ENCODE assay signal across 8 mouse cellular contexts in the genomic region with DNA sequence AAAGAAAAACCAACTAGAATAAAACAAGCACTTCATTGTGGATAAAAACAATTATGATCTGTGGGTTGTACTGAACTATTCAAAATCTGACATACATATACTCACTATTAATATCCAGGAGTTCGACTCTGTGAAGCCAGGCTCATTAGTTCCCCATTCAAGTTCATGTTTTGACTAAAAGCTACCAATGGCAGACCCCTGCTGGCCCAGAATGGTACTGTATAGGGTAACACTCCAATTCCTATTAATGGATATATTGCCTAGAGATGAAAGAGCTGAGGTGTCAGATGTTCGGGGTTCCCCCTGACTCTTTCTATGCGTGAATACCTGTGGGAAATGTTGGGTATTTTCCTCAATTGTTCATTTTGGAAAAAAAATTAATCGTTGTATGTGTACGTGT.
DNase-seq lines count a peak whose midpoint lies in the region; ATAC-seq and TF ChIP-seq lines count a peak whose summit lies in the region.

No protein-coding gene starts in this region.

- no peaks in the 10 kb centered on the region for H3K79me2 ChIP-seq in CH12.LX (replicated peaks; ENCODE audit: control insufficient read depth, extremely low read depth, insufficient read depth, poor library complexity, severe bottlenecking)

- no peak for TF ChIP-seq EP300 in CH12.LX (IDR thresholded peaks at IDR 0.05; ENCODE audit: low read length)
- TF ChIP-seq EP300 in liver, postnatal 0 days (IDR thresholded peaks at IDR 0.05; ENCODE audit: low read depth): no peak

- no peak overlapping the region for H3K4me2 ChIP-seq in CH12.LX (ENCODE audit: insufficient read depth, low read depth, poor library complexity, severe bottlenecking)
- no peak overlapping the region for H3K4me2 ChIP-seq in forebrain, embryonic 13.5 days
- no peak overlapping the region for H3K4me2 ChIP-seq in liver, postnatal 0 days (ENCODE audit: low read depth, low read length)

- DNase-seq in A20 (ENCODE audit: low read depth, low spot score) (peak; percentile 72), CH12.LX (ENCODE audit: extremely low read depth) (peak; percentile 75)
- DNase-seq in c-Kit-positive CD71-positive TER-119-negative erythroid progenitor cells, embryonic 14.5 days (ENCODE audit: low read depth): peak; percentile 32
- peak; percentile 27 to 63 for DNase-seq in kidney, adult 8-10 months
- peak; percentile 72 for DNase-seq in liver, postnatal 0 days
- peak; percentile 47 for DNase-seq in ovary, postnatal 14 days (ENCODE audit: low spot score)
- peak; percentile 23 to 65 for DNase-seq in urinary bladder, postnatal 4 days (ENCODE audit: low spot score in 2 of 2)

- no peaks in the 10 kb centered on the region for H3K9me3 ChIP-seq in CH12.LX (replicated peaks; ENCODE audit: low read length)
- H3K9me3 ChIP-seq in forebrain, embryonic 13.5 days (replicated peaks): no peaks in the 10 kb centered on the region
- H3K9me3 ChIP-seq in liver, postnatal 0 days (ENCODE audit: low read length): no peaks in the 10 kb centered on the region

- no peak overlapping the region for H3K27ac ChIP-seq in CH12.LX (ENCODE audit: insufficient read depth, low read depth)
- no peak overlapping the region for H3K27ac ChIP-seq in forebrain, embryonic 13.5 days
- no peak overlapping the region for H3K27ac ChIP-seq in liver, postnatal 0 days (ENCODE audit: low read depth)

- no peak for TF ChIP-seq POLR2A in CH12.LX (IDR thresholded peaks at IDR 0.05; ENCODE audit: low read depth, low read length)

- TF ChIP-seq RAD21 in CH12.LX (IDR thresholded peaks at IDR 0.05; ENCODE audit: low read depth, low read length): peak; percentile 63

- peaks cover 3 to 27% of the 10 kb centered on the region in 2 experiments; a peak in 2 of 4 replicates for H3K4me1 ChIP-seq in CH12.LX (ENCODE audit: control insufficient read depth in 1 of 2, insufficient read depth in 2 of 2)
- H3K4me1 ChIP-seq in forebrain, embryonic 13.5 days: peaks cover 2% of the 10 kb centered on the region; the same call in 1 of the 2 replicates
- no peaks in the 10 kb centered on the region for H3K4me1 ChIP-seq in liver, postnatal 0 days (ENCODE audit: insufficient read depth)

- TF ChIP-seq CTCF in CH12.LX (conservative IDR thresholded peaks at IDR 0.05 in 1 of 2, IDR thresholded peaks at IDR 0.05 in 1 of 2; ENCODE audit: low read depth in 2 of 2, low read length in 2 of 2): peak; percentile 73
- peak; percentile 81 for TF ChIP-seq CTCF in liver, postnatal 0 days (IDR thresholded peaks at IDR 0.05; ENCODE audit: low read depth)

- dilution Hi-C loops in CH12.LX (cut with MboI; ENCODE audit: extremely low pct_ligation_motif_present, extremely low pct_unique_long_range_greater_than_20kb, low sequenced_read_pairs): no loop called here

- 56% methylated on average over 5 of the region's 5 CpGs for WGBS in forebrain, embryonic 13.5 days
- 48% methylated on average over 5 of the region's 5 CpGs for WGBS in liver, postnatal 0 days (ENCODE audit: insufficient replicate concordance)

- ATAC-seq in forebrain, embryonic 13.5 days: peak; percentile 64; the same call in 1 of the 2 replicates
- ATAC-seq in liver, postnatal 0 days: no peak

- H3K9ac ChIP-seq in CH12.LX (ENCODE audit: insufficient read depth, low read depth): no peak overlapping the region
- no peak overlapping the region for H3K9ac ChIP-seq in forebrain, embryonic 13.5 days
- no peak overlapping the region for H3K9ac ChIP-seq in liver, postnatal 0 days (replicated peaks)

- H3K36me3 ChIP-seq in CH12.LX (replicated peaks in 1 of 2; ENCODE audit: control insufficient read depth in 1 of 2, insufficient read depth in 1 of 2, low read length in 1 of 2): no peaks in the 10 kb centered on the region
- no peaks in the 10 kb centered on the region for H3K36me3 ChIP-seq in forebrain, embryonic 13.5 days (ENCODE audit: poor library complexity, severe bottlenecking)
- no peaks in the 10 kb centered on the region for H3K36me3 ChIP-seq in liver, postnatal 0 days (replicated peaks; ENCODE audit: insufficient read depth, low read length)

- in situ Hi-C loops in CH12.LX (cut with MboI; ENCODE audit: low pct_ligation_motif_present, low pct_unique_long_range_greater_than_20kb, low sequenced_read_pairs): loop anchor here (25.0 kb wide), 1 partner anchor 203 kb away; no protein-coding TSS in a partner anchor

- H3K27me3 ChIP-seq in CH12.LX (replicated peaks): no peaks in the 10 kb centered on the region
- H3K27me3 ChIP-seq in forebrain, embryonic 13.5 days: no peaks in the 10 kb centered on the region
- H3K27me3 ChIP-seq in liver, postnatal 0 days (ENCODE audit: insufficient read depth, low read length): no peaks in the 10 kb centered on the region

- H3K4me3 ChIP-seq in CH12.LX (replicated peaks in 1 of 3; ENCODE audit: low read depth in 2 of 3, low read length in 2 of 3, poor library complexity in 1 of 3): no peak overlapping the region
- H3K4me3 ChIP-seq in forebrain, embryonic 13.5 days: no peak overlapping the region
- no peak overlapping the region for H3K4me3 ChIP-seq in liver, postnatal 0 days (ENCODE audit: low read depth, low read length)

TF ChIP-seq in CH12.LX, 34 proteins besides CTCF, POLR2A, EP300 and RAD21:
- TF ChIP-seq E2F4 (IDR thresholded peaks at IDR 0.05; ENCODE audit: insufficient replicate concordance, low read depth, low read length) (no peak), UBTF (IDR thresholded peaks at IDR 0.05; ENCODE audit: low read depth, low read length) (no peak), ZMIZ1 (IDR thresholded peaks at IDR 0.05; ENCODE audit: low read depth, low read length) (no peak), SMC3 (IDR thresholded peaks at IDR 0.05; ENCODE audit: low read depth, low read length) (peak; percentile 74), CHD2 (IDR thresholded peaks at IDR 0.05; ENCODE audit: low read length) (no peak), IRF4 (IDR thresholded peaks at IDR 0.05; ENCODE audit: low read depth, low read length) (peak; percentile 69), MAZ (IDR thresholded peaks at IDR 0.05; ENCODE audit: low read depth, low read length) (no peak), ZC3H11A (IDR thresholded peaks at IDR 0.05; ENCODE audit: low read depth, low read length) (no peak; the same call in 1 of the 2 replicates), JUN (IDR thresholded peaks at IDR 0.05; ENCODE audit: insufficient read depth, low read depth, low read length) (no peak), USF2 (conservative IDR thresholded peaks at IDR 0.05; ENCODE audit: low read depth, low read length) (no peak), MAX (IDR thresholded peaks at IDR 0.05; ENCODE audit: low read length) (no peak), POLR2AphosphoS2 (IDR thresholded peaks at IDR 0.05; ENCODE audit: low read depth, low read length) (no peak)
